19 mouse cellular contexts compared by ENCODE assay signal in the genomic region with DNA sequence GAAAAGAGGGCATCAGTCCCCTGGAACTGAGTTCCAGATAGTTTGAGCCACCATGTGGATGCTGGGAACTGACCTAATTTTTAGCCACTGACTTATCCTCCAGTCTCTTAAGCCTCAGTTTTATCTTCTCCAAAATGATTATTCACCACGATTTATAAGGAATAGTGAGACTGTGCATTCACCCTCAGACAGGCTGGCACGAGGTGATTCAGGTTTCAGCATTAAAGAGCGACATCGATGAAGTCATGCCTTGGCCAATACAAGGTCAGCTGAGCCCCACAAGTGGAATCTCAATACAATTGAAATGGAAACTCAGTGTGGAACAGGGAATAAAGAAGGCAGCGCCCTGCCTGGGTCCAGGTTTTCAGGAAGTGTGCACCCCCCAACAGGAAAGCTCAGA.
DNase-seq lines count a peak whose midpoint lies in the region.
"Had no signal": no experiment of that assay in that cellular context is flagged by ENCODE, and none has a peak within 500 bp of the region (broad histone marks: within the 10 kb centered on the region; RNA-seq: fewer than 3 reads in every experiment).

No protein-coding gene starts in this region.

- DNase-seq in adrenal gland, adult (ENCODE audit: inconsistent age in 2 of 2, low spot score in 1 of 2) = peak; percentile 58 to 79
- DNase-seq in adrenal gland, adult 18-20 months (ENCODE audit: low spot score in 2 of 2) = no peak
- DNase-seq in adrenal gland, adult 2 months = peak; percentile 62
- no peak for DNase-seq in adrenal gland, postnatal 25 days
- peak; percentile 26 for DNase-seq in adrenal gland, adult 8-10 months
- DNase-seq in adrenal gland, postnatal 14 days = no peak
- DNase-seq in adrenal gland, postnatal 36 days = peak; percentile 37 to 42
- DNase-seq in adrenal gland, postnatal 10 days = no peak
- DNase-seq: B cell, adult 2 months; cerebellum, adult 11 months; cerebellum, adult 11-12 months; cerebellum, adult 18-20 months; cerebellum, adult 2 months; cerebellum, adult 8-10 months; cerebellum, adult 9-10 months; cerebellum, adult 9-11 months; cerebellum, postnatal 10 days; cerebellum, postnatal 14 days; cerebellum, postnatal 25 days had no signal

Comparison
In these comparisons a context has a peak if more than half of its experiments do, and no peak if none do; other contexts are left out.
1. DNase-seq: peak in adrenal gland, adult (2 of 2), adrenal gland, adult 2 months (single experiment), adrenal gland, adult 8-10 months (single experiment) and adrenal gland, postnatal 36 days (2 of 2); none in adrenal gland, adult 18-20 months (0 of 2), adrenal gland, postnatal 25 days (single experiment), adrenal gland, postnatal 14 days (single experiment) and adrenal gland, postnatal 10 days (single experiment).